Mouse (Mus musculus) midbrain, embryonic 10.5 days (tissue): ENCODE results near the gene Adam1b. TPM values are rescaled to one million over a fixed set of nuclear protein-coding genes. Genes with fewer than 3 reads are reported as not detected.
"Not testable (repeated sequence)": the region's sequence is repeated elsewhere in the genome, so short reads cannot be mapped to it uniquely, and the experiment has no call there.

ENCODE experiments used
- DNase-seq: peaks from one replicate; pipeline ENCODE4 v3.0.0-alpha.2; 2017; ENCODE audit warnings: low spot score
- H3K27ac ChIP-seq: fragments of 300-500 bp; sonication (generic); replicated peaks from 2 replicates; pipeline ENCODE4 v1.5.1; 2016; ENCODE audit warnings: mild to moderate bottlenecking
- H3K27me3 ChIP-seq: fragments of 300-500 bp; sonication (generic); 2 replicates; pipeline ENCODE4 v1.6.1; 2016; ENCODE audit warnings: low read depth, mild to moderate bottlenecking; ENCODE audit not compliant: poor library complexity, severe bottlenecking
- H3K36me3 ChIP-seq: fragments of 300-500 bp; sonication (generic); 2 replicates; pipeline ENCODE4 v1.6.1; 2016; ENCODE audit warnings: mild to moderate bottlenecking, moderate library complexity
- H3K4me1 ChIP-seq: fragments of 300-500 bp; sonication (generic); 2 replicates; pipeline ENCODE4 v1.6.1; 2016
- H3K4me3 ChIP-seq: fragments of 300-500 bp; sonication (generic); 2 replicates; pipeline ENCODE4 v1.5.1; 2016; ENCODE audit warnings: mild to moderate bottlenecking, moderate library complexity
- H3K9me3 ChIP-seq: fragments of 300-500 bp; sonication (generic); replicated peaks from 2 replicates; pipeline ENCODE4 v1.6.1; 2016; ENCODE audit warnings: mild to moderate bottlenecking
- WGBS: fragments of 180-500 bp; shearing (Covaris S2); methylation state at CpG from one replicate; pipeline ENCODE4 v1.1.7; 2016; 5-methylcytosine and 5-hydroxymethylcytosine counted together
- polyA plus RNA-seq: library from polyadenylated mRNA; unstranded; fragments of >200 nt; fragmentation: Nextera tagmentation; extraction: Ambion mirVana; gene quantifications from 2 replicates; pipeline ENCODE4 v1.2.1, GENCODE M21; 2016

The Adam1b gene
- polyA plus RNA-seq, 1 experiment from 2014 or later = not detected

DNA sequence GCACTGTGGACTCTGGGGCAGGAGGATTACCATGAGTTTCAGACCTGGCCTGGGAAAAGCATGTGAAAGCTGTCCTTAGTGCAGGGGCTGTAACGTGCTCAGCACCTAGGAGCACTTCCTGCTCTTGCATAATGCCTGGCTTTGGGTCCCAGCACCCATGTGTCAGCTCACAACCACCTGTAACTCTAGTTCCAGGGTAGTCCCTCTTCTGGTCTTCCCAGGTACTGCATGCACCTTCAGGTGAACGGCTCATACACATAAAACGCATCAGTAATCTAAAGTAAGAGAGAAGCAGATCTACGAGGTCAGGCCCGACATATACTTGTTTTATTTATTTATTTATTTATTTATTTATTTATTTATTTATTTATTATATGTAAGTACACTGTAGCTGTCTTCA is 31.3 kb upstream of the Adam1b start:
- H3K27ac ChIP-seq = no peak overlapping the region
- H3K36me3 ChIP-seq = peaks cover 95% of the 10 kb centered on the region
- DNase-seq = no peak
- no peaks in the 10 kb centered on the region for H3K27me3 ChIP-seq
- H3K4me1 ChIP-seq = peaks cover 4% of the 10 kb centered on the region; the same call in 1 of the 2 replicates
- no peak overlapping the region for H3K4me3 ChIP-seq
- no peaks in the 10 kb centered on the region for H3K9me3 ChIP-seq
- WGBS = 92% methylated on average over 5 of the region's 5 CpGs

DNA sequence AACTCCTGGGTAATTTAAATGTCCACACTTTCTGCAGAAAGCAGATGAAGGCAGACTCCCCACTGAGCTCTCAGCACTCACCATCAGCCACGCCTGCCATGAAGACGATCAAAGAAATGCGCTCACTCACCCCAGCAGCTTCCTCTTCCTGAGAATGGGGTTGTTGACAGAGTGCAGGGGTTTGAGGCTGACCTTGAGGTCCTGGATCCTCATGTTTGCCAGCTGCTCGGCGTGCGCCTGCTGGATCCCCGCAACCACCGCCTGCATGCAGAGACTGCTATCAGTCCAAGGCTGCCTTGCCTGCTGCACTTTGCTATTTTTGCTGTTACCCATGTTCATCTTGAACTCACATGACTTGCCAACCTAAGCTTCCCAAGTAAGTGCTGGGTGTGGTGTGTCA is 23.7 kb upstream of the Adam1b start:
- Histone ChIP-seq H3K36me3 (peaks cover 92% of the 10 kb centered on the region), H3K27me3 (no peaks in the 10 kb centered on the region), H3K27ac (no peak overlapping the region), H3K4me3 (no peak overlapping the region), H3K4me1 (no peaks in the 10 kb centered on the region), H3K9me3 (no peaks in the 10 kb centered on the region)
- no peak for DNase-seq
- 81% methylated on average over 8 of the region's 8 CpGs for WGBS

DNA sequence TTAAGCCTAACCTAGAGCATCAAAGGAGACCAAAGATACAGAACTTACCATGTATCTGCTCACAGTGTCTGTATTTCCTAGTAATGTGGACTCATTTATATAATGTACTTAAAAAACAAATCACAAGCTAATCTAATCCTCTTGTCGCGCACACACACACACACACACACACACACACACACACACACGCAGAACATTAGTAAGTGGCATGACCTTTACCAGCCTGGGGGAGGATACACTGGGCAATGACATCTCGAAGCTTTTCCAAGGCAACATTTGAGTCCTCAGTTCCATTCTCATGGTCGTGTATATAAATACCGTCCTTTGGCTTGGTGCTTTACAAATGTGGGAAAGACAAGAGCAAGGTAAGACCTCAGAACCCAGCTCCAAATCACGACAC is 23.3 kb upstream of the Adam1b start:
- no peaks in the 10 kb centered on the region for H3K4me1 ChIP-seq
- H3K4me3 ChIP-seq = no peak overlapping the region
- no peak for DNase-seq
- H3K36me3 ChIP-seq = peaks cover 92% of the 10 kb centered on the region
- H3K27ac ChIP-seq = no peak overlapping the region
- H3K9me3 ChIP-seq = no peaks in the 10 kb centered on the region
- WGBS = 85% methylated on average over 7 of the region's 7 CpGs
- no peaks in the 10 kb centered on the region for H3K27me3 ChIP-seq

DNA sequence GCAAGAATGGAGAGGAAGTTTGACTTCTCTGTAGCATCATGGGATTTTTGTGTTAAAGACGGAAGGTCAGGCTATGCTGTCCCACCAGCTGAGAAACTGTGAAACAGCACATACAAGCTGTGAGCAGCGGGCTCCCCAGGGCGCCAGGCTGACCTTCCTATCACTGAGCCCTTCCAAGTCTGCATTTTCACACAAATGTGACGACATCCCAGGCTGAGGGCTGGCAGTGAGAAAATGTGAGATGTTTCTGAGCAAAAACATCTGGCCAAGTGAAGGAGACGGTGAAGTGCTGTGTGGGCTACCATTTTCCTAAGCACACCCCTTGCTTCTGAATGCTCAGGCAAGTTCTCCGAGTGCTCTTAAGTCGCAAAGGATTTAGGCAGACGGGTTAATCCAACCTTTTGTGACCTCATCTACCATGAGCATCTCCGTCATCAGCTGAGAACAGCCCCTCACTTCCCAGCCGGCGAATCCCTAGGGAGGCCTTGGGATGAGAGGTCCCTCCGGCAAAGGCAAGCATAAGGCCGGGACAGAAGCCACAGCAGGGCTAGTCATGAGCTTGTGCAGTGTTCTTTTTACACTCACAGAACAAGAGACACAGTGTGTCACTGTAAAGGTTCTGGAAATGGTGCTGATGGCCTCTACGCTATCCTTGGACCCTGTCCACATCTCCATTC is 22.7 kb upstream of the Adam1b start:
- H3K4me1 ChIP-seq = no peaks in the 10 kb centered on the region

DNA sequence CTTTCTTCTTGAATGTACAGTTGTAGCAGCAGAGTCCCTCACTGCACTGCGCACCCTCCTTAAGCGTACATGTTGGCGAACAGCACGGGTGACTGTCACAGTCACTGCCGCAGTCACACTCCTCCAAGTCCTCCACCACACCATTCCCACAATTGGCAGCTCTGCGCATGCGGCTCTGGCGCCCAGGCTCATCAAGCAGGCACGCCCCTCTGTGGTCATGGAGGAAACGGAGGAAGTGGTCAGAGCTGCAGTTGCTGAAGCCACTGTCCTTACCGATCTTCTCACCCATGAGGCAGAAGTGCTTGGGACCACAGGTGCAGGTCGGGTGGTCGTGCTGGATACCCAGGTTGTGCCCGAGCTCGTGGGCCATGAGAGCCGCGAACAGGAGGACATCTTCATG is 16.5 kb upstream of the Adam1b start:
- H3K9me3 ChIP-seq, H3K4me1 ChIP-seq, H3K27me3 ChIP-seq, DNase-seq, H3K27ac ChIP-seq, H3K4me3 ChIP-seq: not testable (repeated sequence)
- H3K36me3 ChIP-seq = peaks cover 71% of the 10 kb centered on the region
- 91% methylated on average over 11 of the region's 17 CpGs for WGBS

More for the DNA sequence above, 22.7 kb upstream of the Adam1b start:
- DNase-seq = no peak
- Histone ChIP-seq H3K9me3 (no peaks in the 10 kb centered on the region), H3K4me3 (no peak overlapping the region), H3K27ac (no peak overlapping the region), H3K36me3 (peaks cover 92% of the 10 kb centered on the region), H3K27me3 (no peaks in the 10 kb centered on the region)
- 88% methylated on average over 14 of the region's 14 CpGs for WGBS

DNA sequence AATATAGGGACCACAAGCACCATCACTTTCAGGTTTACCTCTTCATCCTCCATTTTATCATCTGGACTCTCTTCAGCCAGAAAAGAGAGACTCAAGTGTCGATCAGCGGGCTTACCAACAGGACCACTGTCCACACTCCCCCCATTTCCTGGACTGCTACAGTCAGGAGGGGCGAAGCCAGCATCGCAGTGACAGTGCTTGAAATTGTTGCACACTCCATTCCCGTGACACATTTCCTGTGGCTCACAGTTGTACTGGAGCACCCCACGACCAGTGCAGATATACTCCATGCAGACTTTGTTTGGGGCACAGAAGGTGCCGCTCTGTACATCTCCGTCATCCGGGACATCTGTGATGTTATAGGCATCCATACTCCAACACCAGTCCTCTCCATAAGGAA is 15.7 kb upstream of the Adam1b start:
- no peak overlapping the region for H3K4me3 ChIP-seq
- H3K27me3 ChIP-seq = no peaks in the 10 kb centered on the region
- WGBS = 95% methylated on average over 9 of the region's 9 CpGs
- DNase-seq = no peak
- no peaks in the 10 kb centered on the region for H3K9me3 ChIP-seq
- H3K27ac ChIP-seq = no peak overlapping the region
- peaks cover 63% of the 10 kb centered on the region for H3K36me3 ChIP-seq
- H3K4me1 ChIP-seq = no peaks in the 10 kb centered on the region

DNA sequence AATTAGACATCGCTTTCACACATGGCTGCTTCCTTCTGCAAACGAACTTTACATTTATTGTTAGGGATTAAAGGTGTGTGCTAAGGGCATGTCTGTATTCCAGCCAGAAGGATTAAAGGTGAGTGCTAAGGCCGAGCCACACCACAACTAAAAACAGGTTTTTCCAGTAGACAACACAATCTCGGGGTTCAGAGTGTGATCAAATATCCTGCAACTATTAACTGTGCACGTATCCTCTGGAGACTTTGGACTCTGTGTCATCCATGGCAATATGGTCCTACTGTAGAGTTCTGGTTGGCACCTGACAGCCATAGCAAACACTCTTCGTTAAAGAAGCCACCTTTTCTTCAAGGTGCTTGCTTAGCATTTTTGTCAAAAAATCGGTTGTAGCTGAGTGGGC is 6.8 kb upstream of the Adam1b start:
- no peak overlapping the region for H3K4me3 ChIP-seq
- no peaks in the 10 kb centered on the region for H3K4me1 ChIP-seq
- no peaks in the 10 kb centered on the region for H3K36me3 ChIP-seq
- H3K27me3 ChIP-seq = no peaks in the 10 kb centered on the region
- H3K9me3 ChIP-seq = no peaks in the 10 kb centered on the region
- 89% methylated on average over 7 of the region's 7 CpGs for WGBS
- no peak overlapping the region for H3K27ac ChIP-seq
- no peak for DNase-seq

DNA sequence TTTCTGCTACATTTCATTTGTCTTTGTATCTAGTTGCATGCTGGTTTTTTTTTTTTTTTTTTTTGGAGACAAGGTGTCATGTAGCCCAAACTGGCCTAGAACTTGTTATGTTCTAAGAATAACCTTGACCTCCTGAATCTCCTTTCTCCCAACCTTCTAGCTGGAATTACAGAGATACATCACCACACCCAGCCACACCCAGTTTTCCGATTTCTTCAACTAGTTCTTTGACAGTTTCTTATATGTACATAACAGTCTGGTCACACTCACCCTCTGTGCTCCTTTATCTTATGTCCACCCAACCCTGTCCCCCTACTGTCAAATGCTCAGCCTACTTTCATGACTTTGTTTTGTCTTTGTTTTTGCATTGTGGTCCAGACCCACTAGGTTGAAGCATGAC is 3.6 kb upstream of the Adam1b start:
- Histone ChIP-seq H3K4me1 (no peaks in the 10 kb centered on the region), H3K27me3 (no peaks in the 10 kb centered on the region), H3K36me3 (no peaks in the 10 kb centered on the region), H3K27ac (no peak overlapping the region), H3K4me3 (no peak overlapping the region), H3K9me3 (no peaks in the 10 kb centered on the region)
- DNase-seq = no peak
- WGBS = 91% methylated on average over 1 of the region's 1 CpGs

DNA sequence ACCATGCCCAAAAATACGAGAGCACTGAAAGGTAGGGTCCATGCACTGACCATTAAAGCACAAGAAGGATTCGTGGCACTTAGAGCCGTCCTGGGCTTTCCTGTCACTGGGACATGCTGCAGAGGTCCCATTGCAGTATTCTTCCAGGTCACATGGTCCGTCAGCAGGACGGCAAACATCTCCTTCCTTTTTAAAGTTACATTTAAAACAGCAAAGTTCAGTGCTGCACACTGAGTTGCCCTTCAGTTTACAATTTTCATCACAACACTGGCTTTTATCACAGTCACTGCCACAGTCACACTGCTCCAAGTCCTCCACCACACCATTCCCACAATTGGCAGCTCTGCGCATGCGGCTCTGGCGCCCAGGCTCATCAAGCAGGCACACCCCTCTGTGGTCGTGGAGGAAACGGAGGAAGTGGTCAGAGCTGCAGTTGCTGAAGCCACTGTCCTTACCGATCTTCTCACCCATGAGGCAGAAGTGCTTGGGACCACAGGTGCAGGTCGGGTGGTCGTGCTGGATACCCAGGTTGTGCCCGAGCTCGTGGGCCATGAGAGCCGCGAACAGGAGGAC is 1.7 kb downstream of the Adam1b start:
- H3K27ac ChIP-seq, H3K9me3 ChIP-seq, H3K36me3 ChIP-seq, H3K4me1 ChIP-seq, DNase-seq, H3K4me3 ChIP-seq, H3K27me3 ChIP-seq: not testable (repeated sequence)
- WGBS = 81% methylated on average over 11 of the region's 17 CpGs

DNA sequence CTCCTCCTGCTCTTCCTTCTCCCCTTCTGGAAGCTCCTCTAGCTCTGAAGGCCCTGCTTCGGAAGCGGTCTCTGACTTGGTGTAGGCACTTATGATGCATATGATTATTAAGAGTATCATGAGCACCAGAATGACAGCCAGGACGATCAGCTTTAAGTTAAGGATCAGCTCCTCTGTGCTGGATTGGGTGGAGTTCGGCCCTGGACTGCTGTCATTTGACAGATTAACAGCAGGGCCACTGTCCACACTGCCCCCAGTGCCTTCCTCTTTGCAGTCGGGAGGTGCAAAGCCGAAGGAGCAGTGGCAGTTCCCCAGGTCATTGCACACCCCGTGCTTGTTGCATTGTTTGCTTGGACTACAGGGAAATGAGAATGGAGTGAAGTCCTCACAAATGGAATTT is 2.5 kb downstream of the Adam1b start:
- H3K9me3 ChIP-seq = no peaks in the 10 kb centered on the region
- no peaks in the 10 kb centered on the region for H3K4me1 ChIP-seq
- 80% methylated on average over 7 of the region's 7 CpGs for WGBS
- H3K36me3 ChIP-seq = no peaks in the 10 kb centered on the region
- DNase-seq = no peak
- H3K27ac ChIP-seq = no peak overlapping the region
- H3K4me3 ChIP-seq = no peak overlapping the region
- H3K27me3 ChIP-seq = no peaks in the 10 kb centered on the region

DNA sequence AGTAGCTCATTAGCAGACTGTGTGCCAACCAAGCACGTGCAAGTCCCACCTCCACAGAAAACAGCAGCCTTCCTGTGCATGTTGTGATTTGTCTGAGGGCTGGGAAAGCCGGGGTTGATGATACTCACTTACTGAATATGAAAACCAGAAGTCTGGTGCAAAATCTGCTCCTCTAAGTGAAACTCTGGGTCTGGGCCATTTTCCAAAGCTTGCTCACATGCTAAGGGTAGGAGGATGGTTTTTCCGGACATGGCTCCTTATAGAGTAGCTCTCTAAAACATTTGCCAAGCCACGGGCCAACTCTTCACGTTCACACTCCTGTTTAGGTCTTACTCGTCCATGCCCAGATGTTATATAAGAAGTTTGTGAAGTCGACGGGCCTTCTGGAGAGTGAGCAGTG is 9.9 kb downstream of the Adam1b start:
- no peak overlapping the region for H3K4me3 ChIP-seq
- H3K9me3 ChIP-seq = no peaks in the 10 kb centered on the region
- H3K36me3 ChIP-seq = no peaks in the 10 kb centered on the region
- DNase-seq = no peak
- H3K27me3 ChIP-seq = no peaks in the 10 kb centered on the region
- no peak overlapping the region for H3K27ac ChIP-seq
- no peaks in the 10 kb centered on the region for H3K4me1 ChIP-seq
- WGBS = 79% methylated on average over 8 of the region's 8 CpGs

DNA sequence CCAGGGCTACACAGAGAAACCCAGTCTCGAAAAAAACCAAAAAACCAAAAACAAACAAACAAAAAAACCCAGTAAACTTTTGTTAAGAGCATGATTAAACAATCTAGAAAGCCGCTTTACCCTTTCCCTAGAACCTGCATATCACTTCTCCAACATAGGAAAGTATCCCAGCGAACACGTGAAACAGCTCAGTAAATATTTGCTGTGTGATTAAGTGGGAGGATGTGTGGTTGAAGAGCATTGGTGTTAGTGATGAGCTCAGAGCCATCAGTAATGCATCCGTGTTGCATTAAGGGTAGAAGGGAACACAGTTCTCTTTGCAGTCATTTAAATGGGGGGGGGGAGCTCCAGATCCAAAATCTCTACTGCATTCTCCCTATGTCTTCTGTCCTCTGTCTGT is 18.4 kb downstream of the Adam1b start:
- Histone ChIP-seq H3K4me1 (no peaks in the 10 kb centered on the region), H3K9me3 (no peaks in the 10 kb centered on the region), H3K4me3 (no peak overlapping the region), H3K36me3 (no peaks in the 10 kb centered on the region), H3K27me3 (no peaks in the 10 kb centered on the region), H3K27ac (no peak overlapping the region)
- WGBS = 82% methylated on average over 5 of the region's 5 CpGs
- no peak for DNase-seq

DNA sequence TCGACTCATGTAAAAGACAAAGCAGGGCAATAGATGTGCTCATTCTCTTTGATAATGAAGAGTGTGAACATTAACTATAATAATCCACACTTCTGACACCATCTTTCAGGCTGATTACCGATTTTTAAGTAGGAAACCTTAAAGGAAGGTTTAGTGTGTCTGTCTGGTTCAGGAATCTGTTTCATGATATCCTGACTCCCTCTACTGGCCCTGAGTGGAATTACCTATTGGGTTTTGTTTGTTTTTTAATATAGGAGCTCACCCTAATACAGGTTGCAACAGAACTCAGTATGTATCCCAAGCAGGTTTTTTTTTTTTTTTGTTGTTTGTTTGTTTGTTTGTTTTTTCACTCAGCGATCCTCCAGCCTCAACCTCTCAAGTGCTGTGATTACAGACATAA is 25.6 kb downstream of the Adam1b start:
- Histone ChIP-seq H3K27ac (no peak overlapping the region), H3K4me1 (peaks cover 6% of the 10 kb centered on the region; the same call in 1 of the 2 replicates), H3K4me3 (no peak overlapping the region), H3K36me3 (no peaks in the 10 kb centered on the region), H3K9me3 (no peaks in the 10 kb centered on the region), H3K27me3 (no peaks in the 10 kb centered on the region)
- DNase-seq = no peak
- 45% methylated on average over 3 of the region's 3 CpGs for WGBS
